Mouse (Mus musculus) hindbrain, postnatal 0 days (tissue): ENCODE measurements at regions not wholly inside any gene's neighbourhood (a gene's known extent, or its start where the extent isn't known, plus 50 kb on each side); places are given as distances from the start of the nearest gene placed in this dataset.

ENCODE experiments used
- ATAC-seq: fragments of 200-750 bp; cut with Nextera tagmentation; 2 replicates; pipeline ENCODE4 v1.8.0; 2017; ENCODE audit warnings: mild to moderate bottlenecking, moderate TSS enrichment, moderate library complexity
- DNase-seq: peaks from one replicate; pipeline ENCODE4 v3.0.0-alpha.2; 2015; ENCODE audit warnings: low spot score
- H3K27ac ChIP-seq: fragments of 300-500 bp; sonication (generic); 2 replicates; pipeline ENCODE4 v1.5.1; 2014; ENCODE audit warnings: mild to moderate bottlenecking
- H3K27me3 ChIP-seq: fragments of 300-500 bp; sonication (generic); 2 replicates; pipeline ENCODE4 v1.6.1; 2014; ENCODE audit warnings: low read length, mixed read lengths; ENCODE audit not compliant: insufficient read depth
- H3K36me3 ChIP-seq: fragments of 300-500 bp; sonication (generic); 2 replicates; pipeline ENCODE4 v1.6.1; 2014; ENCODE audit warnings: low read length, mixed read lengths; ENCODE audit not compliant: insufficient read depth
- H3K4me1 ChIP-seq: fragments of 300-500 bp; sonication (generic); 2 replicates; pipeline ENCODE4 v1.6.1; 2014; ENCODE audit warnings: antibody characterized with exemption, low read length, mixed read lengths; ENCODE audit not compliant: insufficient read depth
- H3K4me2 ChIP-seq: fragments of 300-500 bp; sonication (generic); 2 replicates; pipeline ENCODE4 v1.6.1; 2014; ENCODE audit warnings: low read depth, mild to moderate bottlenecking, low read length, moderate library complexity, mixed read lengths
- H3K4me3 ChIP-seq: fragments of 300-500 bp; sonication (generic); 2 replicates; pipeline ENCODE4 v1.5.1; 2014; ENCODE audit warnings: low read length
- H3K9ac ChIP-seq: fragments of 300-500 bp; sonication (generic); replicated peaks from 2 replicates; pipeline ENCODE4 v1.6.1; 2014; ENCODE audit warnings: mild to moderate bottlenecking, low read length, moderate library complexity, mixed read lengths
- H3K9me3 ChIP-seq: fragments of 300-500 bp; sonication (generic); 2 replicates; pipeline ENCODE4 v1.6.1; 2016; ENCODE audit warnings: low read length, mixed read lengths
- CTCF ChIP-seq: IDR thresholded peaks from 2 replicates; pipeline ENCODE4 v1.5.1; 2016; ENCODE audit warnings: antibody characterized with exemption, control low read depth, low read depth
- WGBS: fragments of 180-500 bp; shearing (Covaris S2); extraction: QIAGEN DNeasy Blood & Tissue Kit; methylation state at CpG from one replicate; pipeline ENCODE4 v1.1.7; 2014; 5-methylcytosine and 5-hydroxymethylcytosine counted together

DNA sequence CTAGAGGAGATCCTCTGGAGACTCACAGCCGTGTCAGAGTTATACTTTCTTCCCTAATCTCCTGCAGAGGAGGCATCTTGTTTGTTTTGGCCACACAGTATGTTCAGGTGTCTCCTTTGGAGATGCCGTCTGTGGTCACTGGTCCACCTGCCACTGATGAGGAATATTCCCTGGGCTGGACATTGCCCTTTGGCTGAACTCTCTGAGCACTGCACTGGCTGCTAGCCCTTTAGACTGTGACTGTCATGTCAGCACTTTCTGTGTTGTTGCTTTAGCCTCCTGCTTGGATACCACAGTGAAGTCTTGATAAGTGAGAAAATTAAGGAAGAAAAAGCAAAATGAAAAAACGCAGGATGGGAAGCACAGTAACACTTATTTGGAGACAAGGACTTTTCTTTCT is 124.5 kb upstream of the C9orf72 start:
- Histone ChIP-seq H3K9ac (no peak overlapping the region), H3K27me3 (no peaks in the 10 kb centered on the region), H3K36me3 (no peaks in the 10 kb centered on the region), H3K27ac (no peak overlapping the region), H3K4me2 (no peak overlapping the region), H3K9me3 (no peaks in the 10 kb centered on the region), H3K4me1 (no peaks in the 10 kb centered on the region), H3K4me3 (no peak overlapping the region)
- DNase-seq (no peak), ATAC-seq (no peak)
- 75% methylated on average over 3 of the region's 3 CpGs for WGBS
- no peak for TF ChIP-seq CTCF

DNA sequence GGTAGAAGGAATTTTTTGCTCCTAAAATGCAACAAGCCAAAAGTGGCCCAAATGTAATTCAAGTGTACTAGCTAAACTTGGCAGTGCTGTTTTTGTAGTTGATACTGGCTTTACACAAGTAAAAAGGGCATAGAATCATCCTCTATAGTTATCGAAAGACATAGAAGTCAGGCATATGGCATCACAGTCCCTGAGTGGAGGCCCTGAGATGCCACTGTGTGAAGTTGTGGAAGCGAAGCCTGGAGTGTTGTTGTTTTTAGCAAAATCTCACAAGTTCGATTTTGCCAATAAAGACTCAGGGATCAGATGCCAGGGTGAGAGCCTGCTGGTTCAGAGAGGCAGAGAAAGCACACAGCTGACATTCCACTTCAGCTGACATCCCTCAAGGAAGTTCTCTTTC is 121.6 kb upstream of the C9orf72 start:
- Histone ChIP-seq H3K4me3 (no peak overlapping the region), H3K27me3 (no peaks in the 10 kb centered on the region), H3K27ac (no peak overlapping the region), H3K36me3 (no peaks in the 10 kb centered on the region), H3K9me3 (no peaks in the 10 kb centered on the region), H3K4me1 (no peaks in the 10 kb centered on the region), H3K4me2 (no peak overlapping the region), H3K9ac (no peak overlapping the region)
- TF ChIP-seq CTCF, result no peak
- no peak for ATAC-seq
- 88% methylated on average over 3 of the region's 3 CpGs for WGBS
- no peak for DNase-seq

DNA sequence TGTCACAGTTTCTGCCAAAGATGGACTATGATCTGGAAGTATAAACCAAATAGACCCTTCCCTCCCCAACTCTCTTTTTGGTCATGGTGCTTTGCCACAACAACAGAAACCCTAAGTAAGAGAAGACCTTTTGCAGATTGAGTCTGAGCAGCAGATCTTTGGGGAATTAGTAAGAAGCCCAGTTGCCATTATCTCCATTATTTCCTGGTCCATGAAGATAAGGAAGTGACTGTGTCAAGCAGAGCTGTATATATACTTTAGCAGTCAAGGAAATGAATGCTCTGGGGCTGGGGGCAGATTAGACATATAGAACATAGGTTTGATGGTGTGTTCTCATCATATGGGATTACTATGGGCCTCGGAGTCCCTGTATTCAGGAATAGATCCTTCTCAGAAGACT is 117.8 kb upstream of the C9orf72 start:
- Histone ChIP-seq H3K27me3 (no peaks in the 10 kb centered on the region), H3K27ac (no peak overlapping the region), H3K36me3 (no peaks in the 10 kb centered on the region), H3K9ac (no peak overlapping the region), H3K4me1 (no peaks in the 10 kb centered on the region), H3K4me2 (no peak overlapping the region), H3K9me3 (peaks cover 5% of the 10 kb centered on the region; the same call in 1 of the 2 replicates), H3K4me3 (no peak overlapping the region)
- DNase-seq (no peak), ATAC-seq (no peak)
- 88% methylated on average over 1 of the region's 1 CpGs for WGBS
- no peak for TF ChIP-seq CTCF

DNA sequence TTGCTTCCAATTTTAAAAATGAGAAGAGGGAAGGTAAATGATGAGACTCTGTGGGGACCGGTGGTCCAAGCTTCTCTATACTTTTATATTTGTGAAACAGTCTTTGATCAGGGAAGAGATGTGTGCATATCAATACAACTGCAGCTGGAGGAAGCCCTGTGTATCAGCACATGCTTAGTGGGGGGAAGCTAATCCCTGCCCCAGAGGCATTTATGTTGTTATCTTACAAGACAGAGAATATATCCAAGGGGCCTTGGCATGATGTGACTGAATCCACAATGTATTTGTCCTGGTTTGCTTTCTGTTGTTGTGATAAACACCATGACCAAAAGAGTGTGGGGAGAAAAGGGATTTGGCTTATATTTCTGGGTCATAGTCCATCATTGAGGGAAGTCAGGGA is 105.2 kb upstream of the C9orf72 start:
- no peaks in the 10 kb centered on the region for H3K27me3 ChIP-seq
- no peak overlapping the region for H3K27ac ChIP-seq
- ATAC-seq (no peak), DNase-seq (no peak)
- H3K36me3 ChIP-seq, result no peaks in the 10 kb centered on the region
- H3K4me2 ChIP-seq, result no peak overlapping the region
- H3K4me1 ChIP-seq, result no peaks in the 10 kb centered on the region
- H3K9ac ChIP-seq, result no peak overlapping the region
- TF ChIP-seq CTCF, result no peak
- H3K9me3 ChIP-seq, result no peaks in the 10 kb centered on the region
- no peak overlapping the region for H3K4me3 ChIP-seq
- WGBS, result 84% methylated on average over 1 of the region's 1 CpGs

DNA sequence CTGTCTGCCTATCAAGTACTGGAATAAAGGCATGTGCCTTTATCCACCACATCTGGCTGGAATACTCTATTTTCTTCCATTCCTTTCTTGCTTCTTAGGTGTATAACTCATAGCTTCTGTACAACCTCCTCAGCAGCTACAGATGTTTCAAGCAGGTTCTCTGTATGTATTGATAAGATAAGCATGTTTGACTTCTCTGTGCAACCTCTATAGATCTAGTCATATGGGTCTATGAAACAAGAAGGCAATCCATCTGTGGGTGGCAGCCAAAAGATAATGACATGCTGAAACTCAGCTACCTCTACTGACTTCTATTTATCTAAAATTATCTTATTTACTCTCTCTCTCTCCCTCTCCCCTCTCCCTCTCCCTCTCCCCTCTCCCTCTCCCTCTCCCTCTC is 99.3 kb upstream of the C9orf72 start:
- DNase-seq, result no peak
- no peaks in the 10 kb centered on the region for H3K9me3 ChIP-seq
- no peaks in the 10 kb centered on the region for H3K36me3 ChIP-seq
- no peaks in the 10 kb centered on the region for H3K27me3 ChIP-seq
- H3K4me3 ChIP-seq, result no peak overlapping the region
- H3K4me1 ChIP-seq, result no peaks in the 10 kb centered on the region
- no peak for ATAC-seq
- no peak for TF ChIP-seq CTCF
- no peak overlapping the region for H3K27ac ChIP-seq
- H3K4me2 ChIP-seq, result no peak overlapping the region
- no peak overlapping the region for H3K9ac ChIP-seq

GRCm38 (mm10) chr4:35322432-35323173 is 96.6 kb upstream of the C9orf72 start:
- H3K27me3 ChIP-seq, result no peaks in the 10 kb centered on the region
- DNase-seq (no peak), ATAC-seq (no peak)
- no peak overlapping the region for H3K27ac ChIP-seq
- 88% methylated on average over 2 of the region's 2 CpGs for WGBS
- no peak for TF ChIP-seq CTCF
- H3K4me1 ChIP-seq, result no peaks in the 10 kb centered on the region
- H3K9me3 ChIP-seq, result no peaks in the 10 kb centered on the region
- H3K36me3 ChIP-seq, result no peaks in the 10 kb centered on the region
- H3K4me2 ChIP-seq, result no peak overlapping the region
- no peak overlapping the region for H3K4me3 ChIP-seq
- H3K9ac ChIP-seq, result no peak overlapping the region

GRCm38 (mm10) chr4:35310396-35310977 is 84.5 kb upstream of the C9orf72 start:
- WGBS, result 69% methylated on average over 5 of the region's 5 CpGs
- DNase-seq (peak; percentile 83), ATAC-seq (no peak)
- H3K9ac ChIP-seq, result no peak overlapping the region
- H3K4me2 ChIP-seq, result no peak overlapping the region
- TF ChIP-seq CTCF, result peak; percentile 80
- no peak overlapping the region for H3K4me3 ChIP-seq
- H3K4me1 ChIP-seq, result no peaks in the 10 kb centered on the region
- no peaks in the 10 kb centered on the region for H3K27me3 ChIP-seq
- no peak overlapping the region for H3K27ac ChIP-seq
- H3K36me3 ChIP-seq, result no peaks in the 10 kb centered on the region
- H3K9me3 ChIP-seq, result no peaks in the 10 kb centered on the region
